Mouse (Mus musculus) frontal cortex, postnatal 36 days (tissue): Measurements from ENCODE around the gene Acmsd.

Source experiments
- DNase-seq, 2 experiments: peaks; one replicate each; pipeline ENCODE4 v3.0.0; 2022; ENCODE audit warnings: low spot score in 2 of 2

The Acmsd gene

GRCm38 (mm10) chr1:127775206-127775720 lies 46.0 kb downstream of the Acmsd start:
- DNase-seq = no peak

- no peak for DNase-seq
These were observed 47.0 kb downstream of the Acmsd start for GRCm38 (mm10) chr1:127776246-127776645.

DNA sequence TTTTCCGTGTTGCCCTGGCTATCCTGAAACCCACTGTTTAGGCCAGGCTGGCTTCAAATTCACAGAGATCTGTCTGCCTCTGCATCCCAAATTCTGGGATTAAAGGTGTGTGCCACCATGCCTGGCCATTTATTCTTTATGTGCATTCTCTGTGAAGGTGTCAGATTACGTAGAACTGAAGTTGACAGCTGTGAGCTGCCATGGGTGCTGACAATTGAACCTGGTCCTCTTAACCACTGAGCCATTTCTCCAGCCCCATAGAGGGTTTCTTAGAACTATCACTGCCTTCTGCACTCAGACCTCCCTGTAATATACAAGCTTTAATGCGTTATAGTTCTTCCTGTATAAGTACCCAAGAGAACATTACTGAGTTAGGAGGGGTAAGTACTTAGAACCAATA lies 49.4 kb downstream of the Acmsd start:
- DNase-seq = no peak

GRCm38 (mm10) chr1:127780142-127780541 lies 50.9 kb downstream of the Acmsd start:
- no peak for DNase-seq

- DNase-seq = no peak
These were observed 51.6 kb downstream of the Acmsd start for GRCm38 (mm10) chr1:127780849-127781248.

DNA sequence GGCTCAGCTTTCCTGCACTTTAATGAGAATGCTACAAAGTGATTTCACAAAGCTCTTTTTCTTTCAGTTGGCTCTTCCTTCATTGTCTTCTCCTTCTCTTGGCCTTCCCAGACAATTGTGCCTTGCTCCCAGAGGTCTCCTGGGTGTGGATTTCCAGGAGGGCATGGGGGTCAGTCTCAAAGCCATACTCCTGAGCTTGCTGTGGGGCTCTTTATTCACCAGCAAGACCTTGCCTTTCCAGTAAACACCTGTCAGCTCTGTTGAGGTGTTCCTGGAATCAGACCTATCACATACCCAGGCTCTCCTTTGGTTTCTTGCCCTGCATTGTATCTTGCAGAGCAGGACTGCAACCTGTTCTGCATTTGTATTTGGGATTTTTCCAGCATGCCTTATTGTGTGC lies 54.6 kb downstream of the Acmsd start:
- no peak for DNase-seq

- no peak for DNase-seq
These were observed 56.7 kb downstream of the Acmsd start for GRCm38 (mm10) chr1:127785882-127786281.

DNA sequence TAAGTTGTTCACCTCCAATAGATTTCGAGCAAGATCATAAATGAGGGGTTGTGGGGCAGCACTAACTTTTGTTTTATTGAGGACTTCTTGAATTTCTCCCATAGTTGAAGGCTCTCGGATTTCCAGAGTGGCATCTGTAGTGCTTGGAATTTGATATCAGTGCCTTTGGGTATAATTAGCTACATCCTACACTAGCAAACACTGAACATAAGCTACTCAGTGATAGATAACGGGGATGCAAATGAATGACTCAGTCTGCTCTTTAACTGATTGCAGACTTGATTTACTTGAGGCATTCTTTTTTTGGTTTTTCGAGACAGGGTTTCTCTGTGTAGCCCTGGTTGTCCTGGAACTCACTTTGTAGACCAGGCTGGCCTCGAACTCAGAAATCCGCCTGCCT lies 59.7 kb downstream of the Acmsd start:
- no peak for DNase-seq

GRCm38 (mm10) chr1:127793459-127793858 lies 64.2 kb downstream of the Acmsd start:
- no peak for DNase-seq

GRCm38 (mm10) chr1:127795087-127795769 lies 66.0 kb downstream of the Acmsd start:
- DNase-seq = no peak

GRCm38 (mm10) chr1:127796341-127796740 lies 67.1 kb downstream of the Acmsd start:
- DNase-seq = no peak

GRCm38 (mm10) chr1:127796752-127797151 lies 67.5 kb downstream of the Acmsd start:
- no peak for DNase-seq

- DNase-seq = no peak
These were observed 73.7 kb downstream of the Acmsd start for GRCm38 (mm10) chr1:127802916-127803315.

DNA sequence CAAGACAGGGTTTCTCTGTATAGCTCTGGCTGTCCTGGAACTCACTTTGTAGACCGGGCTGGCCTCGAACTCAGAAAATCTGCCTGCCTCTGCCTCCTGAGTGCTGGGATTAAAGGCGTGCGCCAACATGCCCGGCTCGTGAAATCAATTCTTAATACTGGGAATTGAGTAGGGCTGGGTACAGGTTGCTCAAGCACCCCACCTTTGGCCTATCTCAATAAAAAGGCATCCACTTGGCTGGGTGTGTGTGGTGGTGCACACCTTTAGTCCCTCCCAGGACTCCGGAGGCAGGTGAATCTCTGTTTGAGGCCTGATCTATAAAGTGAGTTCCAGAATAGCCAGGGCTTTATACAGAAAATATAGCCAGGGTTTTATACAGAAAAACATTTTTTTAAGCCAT lies 79.5 kb downstream of the Acmsd start:
- DNase-seq = no peak

- DNase-seq = peak; percentile 48 to 57
These were observed 83.7 kb downstream of the Acmsd start for GRCm38 (mm10) chr1:127812929-127813328.

GRCm38 (mm10) chr1:127816381-127816780 lies 87.2 kb downstream of the Acmsd start:
- DNase-seq = no peak
